30 mouse cellular contexts compared by ENCODE assay signal in genomic region chr6:143085898-143086297, GRCm38 (mm10). TPM values are rescaled to one million over a fixed set of nuclear protein-coding genes. Genes with fewer than 3 reads are reported as not detected.
DNase-seq lines count a peak whose midpoint lies in the region; ATAC-seq and TF ChIP-seq lines count a peak whose summit lies in the region.
"Had no signal": no experiment of that assay in that cellular context is flagged by ENCODE, and none has a peak within 500 bp of the region (broad histone marks: within the 10 kb centered on the region; RNA-seq: fewer than 3 reads in every experiment).

No protein-coding gene starts in this region.

- TF ChIP-seq EP300 in MEL (IDR thresholded peaks at IDR 0.05; ENCODE audit: low read depth in 1 of 2, low read length in 2 of 2), result peak; percentile 52 to 66

- H3K9ac ChIP-seq in MEL (ENCODE audit: control insufficient read depth, low read depth, low read length, poor library complexity, severe bottlenecking), result no peak overlapping the region
- H3K9ac ChIP-seq: embryonic facial prominence, embryonic 13.5 days; embryonic facial prominence, embryonic 15.5 days; forebrain, embryonic 12.5 days had no signal

- H3K27ac ChIP-seq in MEL (ENCODE audit: control insufficient read depth, low read depth, low read length), result no peak overlapping the region
- H3K27ac ChIP-seq in layer of hippocampus, adult 2 months, result no peak overlapping the region
- H3K27ac ChIP-seq: embryonic facial prominence, embryonic 13.5 days; embryonic facial prominence, embryonic 15.5 days; forebrain, embryonic 10.5 days; forebrain, embryonic 12.5 days had no signal

- no peak for DNase-seq in frontal cortex, postnatal 25 days (ENCODE audit: low spot score in 2 of 2)
- DNase-seq in MEL (ENCODE audit: low read depth, low spot score), result peak; percentile 60
- no peak for DNase-seq in kidney, adult 9 months
- no peak for DNase-seq in ovary, postnatal 14 days (ENCODE audit: low spot score)
- DNase-seq in layer of hippocampus, adult 2 months (ENCODE audit: low spot score in 2 of 2), result no peak
- DNase-seq: adrenal gland, adult 8-10 months; adrenal gland, postnatal 14 days; adrenal gland, postnatal 36 days; B cell, adult 2 months; cerebellum, adult 11-12 months; cerebellum, adult 2 months; cerebellum, adult 9-10 months; cerebellum, postnatal 10 days; cerebellum, postnatal 25 days; embryo, embryonic 11 days had no signal

- H3K27me3 ChIP-seq in MEL (ENCODE audit: control insufficient read depth in 1 of 2, insufficient read depth in 2 of 2, low read length in 2 of 2), result no peaks in the 10 kb centered on the region
- H3K27me3 ChIP-seq: CH12.LX; embryonic facial prominence, embryonic 13.5 days; embryonic facial prominence, embryonic 15.5 days; forebrain, embryonic 12.5 days; Patski had no signal

- TF ChIP-seq CTCF in MEL (IDR thresholded peaks at IDR 0.05 in 2 of 3, conservative IDR thresholded peaks at IDR 0.05 in 1 of 3; ENCODE audit: control insufficient read depth in 1 of 3, insufficient read depth in 1 of 3, low read depth in 2 of 3, low read length in 3 of 3, poor library complexity in 1 of 3, severe bottlenecking in 1 of 3), result no peak
- no peak for TF ChIP-seq CTCF in layer of hippocampus, adult 2 months (conservative IDR thresholded peaks at IDR 0.05)

- H3K9me3 ChIP-seq in MEL (replicated peaks; ENCODE audit: insufficient read depth, low read length), result no peaks in the 10 kb centered on the region
- H3K9me3 ChIP-seq: embryonic facial prominence, embryonic 13.5 days; embryonic facial prominence, embryonic 15.5 days; forebrain, embryonic 10.5 days; forebrain, embryonic 12.5 days; G1E had no signal

- no peak overlapping the region for H3K4me3 ChIP-seq in MEL (ENCODE audit: control insufficient read depth in 1 of 2, insufficient read depth in 1 of 2, low read depth in 2 of 2, low read length in 2 of 2)
- H3K4me3 ChIP-seq in layer of hippocampus, adult 2 months, result no peak overlapping the region
- H3K4me3 ChIP-seq: embryonic facial prominence, embryonic 13.5 days; embryonic facial prominence, embryonic 15.5 days; erythroblast, embryonic 14.5 days; forebrain, embryonic 10.5 days; forebrain, embryonic 12.5 days had no signal

- H3K4me1 ChIP-seq in MEL (ENCODE audit: control insufficient read depth in 1 of 2, insufficient read depth in 2 of 2, low read length in 2 of 2), result peaks cover 4 to 8% of the 10 kb centered on the region in 2 experiments; a peak in 2 of 4 replicates
- H3K4me1 ChIP-seq: embryonic facial prominence, embryonic 13.5 days; embryonic facial prominence, embryonic 15.5 days; forebrain, embryonic 10.5 days; forebrain, embryonic 12.5 days had no signal

- no peak for TF ChIP-seq POLR2A in MEL (IDR thresholded peaks at IDR 0.05; ENCODE audit: control insufficient read depth in 1 of 2, insufficient read depth in 1 of 2, low read depth in 1 of 2, low read length in 2 of 2, poor library complexity in 1 of 2)

- peaks cover 9 to 24% of the 10 kb centered on the region in 2 experiments for H3K36me3 ChIP-seq in MEL (ENCODE audit: control insufficient read depth in 1 of 2, insufficient read depth in 2 of 2, low read length in 2 of 2)

- ATAC-seq in frontal cortex, adult (ENCODE audit: low TSS enrichment), result 0 out of 2 replicates have a peak, but pooled peaks have one; percentile 58
- ATAC-seq in common myeloid progenitor, adult 5-6 weeks (replicated peaks; ENCODE audit: low read depth, poor library complexity, severe bottlenecking), result peak; percentile 55
- peak; percentile 30 for ATAC-seq in megakaryocyte, adult 5-6 weeks (ENCODE audit: poor library complexity, severe bottlenecking)
- ATAC-seq: activated CD4-positive, CD25-positive, alpha-beta regulatory T cell, adult 4 months; CD4-positive, CD25-positive, alpha-beta regulatory T cell, adult 4 months; forebrain, embryonic 14.5 days; forebrain, embryonic 16.5 days; Patski had no signal

- H3K79me2 ChIP-seq in MEL (ENCODE audit: control insufficient read depth, insufficient read depth, low read length, poor library complexity), result no peaks in the 10 kb centered on the region

- TF ChIP-seq RAD21 in MEL (IDR thresholded peaks at IDR 0.05; ENCODE audit: low read depth, low read length), result no peak

TF ChIP-seq in MEL, 35 proteins besides CTCF, POLR2A, EP300 and RAD21:
- TF ChIP-seq E2F4 (IDR thresholded peaks at IDR 0.05; ENCODE audit: borderline replicate concordance, low read depth, low read length), result no peak
- peak; percentile 73 for TF ChIP-seq TCF12 (IDR thresholded peaks at IDR 0.05; ENCODE audit: low read depth, low read length)
- peak; percentile 70 for TF ChIP-seq GATA1 (IDR thresholded peaks at IDR 0.05; ENCODE audit: low read depth, low read length)
- TF ChIP-seq MAFK (IDR thresholded peaks at IDR 0.05; ENCODE audit: borderline replicate concordance, low read depth, low read length), result no peak
- peak; percentile 65 for TF ChIP-seq ETS1 (IDR thresholded peaks at IDR 0.05; ENCODE audit: low read depth, low read length)
- TF ChIP-seq POLR2AphosphoS5 (IDR thresholded peaks at IDR 0.05; ENCODE audit: borderline replicate concordance, low read depth, low read length), result no peak
- no peak for TF ChIP-seq SIN3A (IDR thresholded peaks at IDR 0.05; ENCODE audit: low read length)
- TF ChIP-seq MXI1 (IDR thresholded peaks at IDR 0.05; ENCODE audit: low read depth, low read length), result 0 out of 2 replicates have a peak, but pooled peaks have one; percentile 24
- TF ChIP-seq MAZ (IDR thresholded peaks at IDR 0.05; ENCODE audit: low read depth, low read length), result no peak
- TF ChIP-seq MYC (IDR thresholded peaks at IDR 0.05; ENCODE audit: low read depth, low read length), result peak; percentile 41; the same call in 1 of the 2 replicates
- TF ChIP-seq USF1 (IDR thresholded peaks at IDR 0.05; ENCODE audit: low read depth, low read length), result no peak
- peak; percentile 55; the same call in 1 of the 2 replicates for TF ChIP-seq RCOR1 (IDR thresholded peaks at IDR 0.05; ENCODE audit: low read depth, low read length)
- no peak for TF ChIP-seq ZNF384 (IDR thresholded peaks at IDR 0.05; ENCODE audit: low read depth, low read length)
- 0 out of 2 replicates have a peak, but pooled peaks have one; percentile 15 for TF ChIP-seq TAL1 (IDR thresholded peaks at IDR 0.05; ENCODE audit: low read length)

RNA-seq across cellular contexts. Expression of gene C2cd5, which starts 14.0 kb away (rescaled TPM):
- 16.2 and 19.8 TPM in 2 replicates for total RNA-seq in MEL (2012; rRNA removed)
- polyA plus RNA-seq in MEL (2012; ENCODE audit: insufficient read depth in 1 of 2, insufficient read length in 2 of 2, low read depth in 1 of 2, low replicate concordance in 2 of 2, missing spikeins in 1 of 2), result 10 to 100 TPM; 30.5 to 47.6 TPM
- total RNA-seq in common myeloid progenitor, adult 5-6 weeks (2017), result 33.8 and 38.7 TPM in 2 replicates
- 51.0 and 52.8 TPM in 2 replicates for total RNA-seq in megakaryocyte, adult 5-6 weeks (2015)
- total RNA-seq in megakaryocyte, adult 5-6 weeks (2017), result 48.4 and 60.4 TPM in 2 replicates
- 100 to 1,000 TPM; 106 to 108 TPM for total RNA-seq in layer of hippocampus, adult 2 months (2021)
